Mouse (Mus musculus) adrenal gland, postnatal 36 days (tissue): Measurements from ENCODE around the gene Hscb. TPM values are rescaled to one million over a fixed set of nuclear protein-coding genes. Genes with fewer than 3 reads are reported as not detected.

Experiments used
- DNase-seq, 2 experiments: peaks; one replicate each; pipeline ENCODE4 v3.0.0; 2021; ENCODE audit warnings: mixed read lengths in 1 of 2
- total RNA-seq, 2 experiments: library from RNA; stranded (reverse); gene quantifications; 2 replicates each; pipeline ENCODE4 v1.2.3; 2021

Gene Hscb
- total RNA-seq, 2 experiments from 2014 or later, result 12.7 to 20.7 TPM

- no peak for DNase-seq
Observed at GRCm38 (mm10) chr5:110831036-110831720, 8.4 kb downstream of the Hscb start.

DNA sequence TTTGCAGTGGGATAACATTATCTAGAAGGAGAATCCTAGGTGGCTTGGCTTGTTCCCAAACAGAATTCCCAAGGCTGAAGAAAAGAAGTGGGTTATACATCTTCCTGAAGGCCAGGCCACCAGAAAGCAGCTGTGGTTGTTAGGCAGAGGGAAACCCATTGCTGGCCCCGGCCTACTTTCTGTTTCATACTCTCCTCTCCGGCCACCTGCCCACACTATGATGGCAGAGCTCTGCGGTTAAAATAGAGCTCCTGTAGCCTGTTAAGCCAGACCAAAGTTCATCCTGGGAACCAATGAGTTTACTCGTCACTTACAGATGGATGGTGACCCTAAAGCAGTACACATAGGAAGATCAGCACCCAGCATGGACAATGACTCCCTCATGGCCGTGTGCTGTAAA is 12.0 kb downstream of the Hscb start:
- DNase-seq, result no peak

DNA sequence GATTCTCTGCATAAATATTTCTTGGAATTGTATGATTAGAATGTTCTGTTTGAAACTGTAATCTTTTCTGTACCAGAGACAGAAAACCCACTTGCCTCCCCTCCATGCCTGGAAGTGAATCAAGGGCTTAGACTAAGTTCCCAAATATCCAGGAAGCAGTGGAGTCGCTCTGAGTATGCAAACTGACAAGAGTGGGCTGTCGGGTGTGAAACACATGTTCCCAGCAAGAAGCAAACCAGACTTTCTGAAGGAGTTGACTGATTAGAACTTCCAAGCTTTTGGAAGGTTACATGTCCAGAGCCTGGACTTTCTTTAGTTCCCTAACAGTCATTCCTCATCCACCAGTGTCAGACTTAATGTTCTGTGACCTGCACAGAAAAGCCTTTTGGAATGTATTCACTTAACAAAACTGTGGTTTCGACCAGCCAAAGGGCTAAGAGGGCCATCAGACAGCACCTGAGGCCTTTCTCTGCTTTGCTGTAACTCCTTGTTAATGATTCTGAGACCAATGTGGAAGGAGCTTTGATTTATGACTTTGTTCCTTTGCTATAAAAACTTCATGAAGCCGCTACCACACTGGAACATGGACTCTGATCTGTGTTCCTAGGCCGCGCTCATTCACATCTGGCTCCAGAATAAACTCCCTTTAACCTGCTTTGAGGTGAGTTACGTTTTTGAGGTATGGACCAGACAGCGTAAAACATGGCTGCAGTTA is 12.6 kb downstream of the Hscb start:
- no peak for DNase-seq

DNA sequence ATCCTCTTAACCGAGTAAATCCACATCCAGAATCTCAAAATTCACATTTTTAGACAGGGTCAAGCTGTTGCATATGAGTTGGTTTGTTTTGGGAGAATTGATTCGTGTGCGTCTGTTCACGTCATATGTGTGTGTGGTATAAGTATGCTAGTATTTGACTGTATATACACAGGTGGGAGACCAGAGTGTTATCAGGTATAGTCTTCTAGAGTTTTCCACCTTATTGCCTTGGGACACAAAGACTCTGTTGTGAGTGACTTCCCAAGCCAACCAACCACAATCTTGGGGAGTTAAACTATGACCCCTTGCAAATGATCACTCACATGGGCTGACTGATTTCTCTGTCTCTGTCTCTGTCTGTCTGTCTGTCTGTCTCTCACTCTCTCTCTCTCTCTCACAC is 15.2 kb downstream of the Hscb start:
- DNase-seq, result no peak

DNA sequence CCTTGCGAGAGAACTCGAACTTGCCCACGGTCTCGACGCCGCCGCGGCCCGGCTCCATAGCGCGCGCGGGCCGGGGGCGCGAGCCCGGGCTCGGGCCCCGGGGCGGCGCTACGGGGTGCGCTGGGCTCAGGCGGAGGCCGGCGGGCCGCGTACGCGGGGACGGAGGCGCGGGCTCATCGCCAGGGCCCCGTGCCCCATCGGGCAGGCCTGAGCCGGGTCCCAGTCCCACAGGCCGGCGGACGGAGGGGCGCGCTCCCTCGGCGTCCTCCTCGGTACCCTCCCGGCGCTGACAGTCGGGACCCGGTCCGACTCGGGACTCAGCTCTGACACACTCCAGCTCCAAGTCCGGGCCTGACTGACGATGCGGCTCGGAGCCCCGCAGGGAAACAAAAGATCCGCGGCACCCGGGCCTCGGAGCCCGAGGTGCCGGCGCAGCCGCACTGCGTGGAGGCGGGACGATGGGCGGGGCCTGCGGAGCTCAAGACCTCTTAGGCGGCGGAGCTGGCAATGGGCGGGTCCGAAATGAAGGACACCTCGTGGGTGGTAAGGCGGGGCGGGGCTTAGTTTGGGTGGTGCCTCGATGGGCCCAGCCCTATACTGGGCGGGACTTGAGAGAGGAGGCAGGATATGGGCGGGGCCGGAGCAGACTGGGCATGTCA is 29.8 kb downstream of the Hscb start, which contains the start of gene Ulk1:
Gene Ulk1 (minus strand): TSS at position 431 of the 659 bp plus-strand sequence.
- peak; percentile 100 for DNase-seq

DNA sequence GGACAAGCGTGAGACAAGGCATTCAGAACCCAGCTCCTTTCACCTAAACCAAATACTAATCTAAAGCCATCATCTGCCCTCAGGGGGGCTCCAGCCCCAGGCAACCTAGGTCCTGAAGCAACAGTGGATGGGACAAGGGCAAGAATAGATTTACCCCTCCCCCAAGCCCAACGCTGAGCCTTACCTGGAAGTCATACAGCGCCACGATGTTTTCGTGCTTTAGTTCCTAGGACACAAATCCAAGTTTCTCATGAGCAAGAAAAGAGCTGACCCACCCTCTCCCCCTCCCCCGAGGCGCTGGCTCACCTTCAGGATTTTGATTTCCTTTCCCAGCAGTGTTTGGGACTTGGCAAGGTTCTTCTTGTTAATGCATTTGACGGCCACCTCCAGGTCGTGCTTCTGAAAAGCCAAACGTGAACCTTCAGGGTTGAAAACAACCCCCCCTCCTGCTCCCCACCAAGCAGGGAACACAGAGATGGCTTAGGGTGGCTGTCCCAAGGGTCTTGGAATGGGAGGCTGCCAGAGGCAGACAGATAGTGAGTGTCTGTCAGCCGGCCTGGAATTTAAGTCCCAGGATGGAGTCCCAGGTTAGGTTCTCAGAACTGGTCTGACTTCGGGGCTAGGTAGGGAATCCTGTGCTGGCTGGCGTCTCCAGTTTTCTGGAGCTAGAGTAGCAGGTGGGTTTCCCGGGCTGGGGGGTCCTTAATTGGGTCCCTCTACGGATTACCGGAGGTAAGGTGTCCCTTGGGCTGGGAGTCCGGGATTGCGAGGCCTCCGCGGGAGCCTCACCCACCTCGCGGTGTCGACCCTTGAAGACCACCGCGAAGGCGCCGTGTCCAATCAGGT is 30.5 kb downstream of the Hscb start:
- DNase-seq, result peak in 1 of 2 experiments; percentile 39

DNA sequence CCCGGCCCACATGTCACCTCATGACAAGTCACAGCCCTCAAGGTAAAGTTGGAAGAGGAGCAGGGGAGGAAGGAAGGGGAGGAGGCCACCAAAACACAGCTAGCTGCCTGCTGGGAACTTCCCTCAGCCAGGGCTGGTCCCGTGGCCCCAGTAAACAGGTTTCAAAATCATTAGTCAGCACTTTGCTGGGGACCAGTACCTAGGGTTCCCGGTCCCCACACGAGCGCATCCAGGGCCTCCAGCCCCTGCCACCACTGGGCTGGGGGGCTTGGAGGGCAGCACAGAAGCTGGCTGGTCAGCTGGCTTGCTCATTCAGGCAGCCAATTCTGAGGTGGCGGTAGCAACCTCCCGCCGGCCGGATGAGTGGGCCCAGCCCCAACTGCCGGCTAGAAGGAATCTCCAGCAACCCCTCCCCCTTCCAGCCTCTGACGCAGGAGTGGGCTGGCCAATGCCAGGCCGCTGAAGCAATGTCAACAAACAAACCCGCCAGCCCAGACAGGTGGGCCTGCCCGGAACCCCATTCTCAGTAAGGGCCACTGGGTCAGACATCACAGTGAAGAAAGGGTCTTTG is 31.4 kb downstream of the Hscb start:
- peak; percentile 92 to 96 for DNase-seq

DNA sequence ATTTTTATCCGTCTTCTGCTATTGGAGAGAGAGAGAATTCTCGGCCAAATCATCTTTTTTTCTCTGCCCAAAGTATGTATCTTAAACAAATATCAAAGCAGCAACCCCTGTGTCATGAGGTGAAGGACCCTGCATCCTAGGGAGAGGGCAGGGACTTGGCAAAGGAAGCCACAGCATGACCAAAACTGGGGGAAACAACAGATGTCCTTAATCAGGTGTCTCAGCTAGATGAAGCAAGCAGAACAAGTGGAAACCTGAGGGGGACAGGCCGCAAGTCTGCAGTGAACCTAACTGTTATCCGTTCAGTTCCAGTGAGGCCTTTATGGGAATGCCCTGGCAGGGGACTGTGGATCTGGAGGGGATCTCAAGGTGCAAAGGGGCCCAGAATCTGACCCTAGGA is 32.1 kb downstream of the Hscb start:
- DNase-seq, result no peak

DNA sequence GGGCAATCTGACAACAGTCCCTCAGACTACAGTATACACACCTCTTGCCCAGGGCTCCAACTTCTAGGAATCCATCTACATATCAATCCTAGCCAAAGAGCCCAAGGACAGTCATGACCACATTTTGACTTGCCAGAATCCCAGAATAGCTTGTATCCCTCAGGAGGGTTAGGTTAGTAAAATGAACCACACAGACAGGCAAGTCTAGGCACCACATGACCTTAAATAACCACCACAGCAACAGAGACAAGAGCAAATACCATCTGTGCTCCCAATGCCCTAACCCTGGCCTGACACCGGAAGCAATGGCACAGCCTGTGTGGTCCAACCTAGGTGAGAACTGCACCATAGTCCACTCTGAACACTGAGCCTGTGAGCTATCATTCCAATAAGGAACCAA is 32.9 kb downstream of the Hscb start:
- no peak for DNase-seq

DNA sequence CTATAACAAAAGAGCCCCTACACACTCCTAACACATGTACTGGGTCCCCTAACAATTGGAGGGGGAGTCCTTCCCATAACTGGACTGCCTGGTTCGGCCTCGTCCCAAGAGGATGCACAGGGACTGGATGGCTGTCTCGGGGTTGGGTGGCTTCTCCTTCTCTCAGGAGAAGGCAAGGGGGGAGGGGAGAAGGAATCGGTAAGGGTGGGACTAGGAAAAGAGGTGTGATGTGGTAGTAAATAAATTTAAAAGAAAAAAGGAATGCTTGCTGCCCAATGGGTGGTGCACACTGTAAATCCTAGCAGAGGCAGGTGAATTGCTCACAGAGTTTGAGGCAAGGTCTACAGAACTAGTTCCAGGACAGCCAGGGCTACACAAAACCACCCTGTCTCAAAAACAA is 33.4 kb downstream of the Hscb start:
- no peak for DNase-seq

GRCm38 (mm10) chr5:110804012-110804743 is 35.4 kb downstream of the Hscb start:
- DNase-seq, result no peak

GRCm38 (mm10) chr5:110802809-110803208 is 36.8 kb downstream of the Hscb start:
- DNase-seq, result no peak

- DNase-seq, result no peak
Observed at GRCm38 (mm10) chr5:110802186-110802585, 37.4 kb downstream of the Hscb start.

GRCm38 (mm10) chr5:110801036-110801624 is 38.4 kb downstream of the Hscb start:
- DNase-seq, result no peak

GRCm38 (mm10) chr5:110797696-110798095 is 41.9 kb downstream of the Hscb start:
- DNase-seq, result peak; percentile 34 to 49

DNA sequence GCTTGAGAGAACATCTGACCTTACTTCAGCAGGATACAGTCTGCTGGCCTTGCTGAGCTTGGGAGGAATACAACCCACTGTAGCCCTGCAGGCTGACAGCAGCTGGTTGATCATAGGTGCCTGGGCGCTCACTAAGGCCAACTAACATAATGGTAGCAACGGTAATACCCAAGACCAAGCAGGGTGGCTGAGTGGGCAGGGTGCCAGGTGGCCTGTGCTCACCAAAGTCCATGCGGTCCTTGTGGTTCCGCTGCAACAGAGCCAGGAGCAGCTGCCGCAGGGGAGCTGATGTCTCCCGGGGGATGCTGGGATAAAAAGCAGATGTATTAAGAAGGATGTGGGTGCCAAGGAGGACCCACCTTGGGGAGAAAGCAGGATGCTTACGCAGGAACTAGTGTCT is 45.2 kb downstream of the Hscb start:
- DNase-seq, result no peak

DNA sequence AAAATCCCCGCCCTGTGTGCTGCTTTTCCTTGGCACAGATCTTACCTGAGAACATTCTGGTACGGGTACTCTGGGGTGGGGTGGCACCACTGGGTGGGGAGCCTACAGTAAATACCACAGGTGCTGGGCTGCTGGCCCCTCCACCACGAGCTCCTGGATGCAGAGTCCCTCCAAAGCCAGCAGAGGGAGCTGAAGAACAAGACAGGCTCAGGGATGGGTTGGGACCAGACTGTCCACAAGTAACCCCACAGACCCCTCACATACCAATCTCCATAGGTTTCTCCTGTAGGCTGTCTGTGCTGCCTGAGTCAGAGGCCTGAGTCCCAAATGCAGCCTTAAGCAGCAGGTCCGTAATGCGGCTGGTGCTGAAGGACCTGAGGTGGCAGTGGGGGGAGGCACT is 50.9 kb downstream of the Hscb start:
- DNase-seq, result peak in 1 of 2 experiments; percentile 40

DNA sequence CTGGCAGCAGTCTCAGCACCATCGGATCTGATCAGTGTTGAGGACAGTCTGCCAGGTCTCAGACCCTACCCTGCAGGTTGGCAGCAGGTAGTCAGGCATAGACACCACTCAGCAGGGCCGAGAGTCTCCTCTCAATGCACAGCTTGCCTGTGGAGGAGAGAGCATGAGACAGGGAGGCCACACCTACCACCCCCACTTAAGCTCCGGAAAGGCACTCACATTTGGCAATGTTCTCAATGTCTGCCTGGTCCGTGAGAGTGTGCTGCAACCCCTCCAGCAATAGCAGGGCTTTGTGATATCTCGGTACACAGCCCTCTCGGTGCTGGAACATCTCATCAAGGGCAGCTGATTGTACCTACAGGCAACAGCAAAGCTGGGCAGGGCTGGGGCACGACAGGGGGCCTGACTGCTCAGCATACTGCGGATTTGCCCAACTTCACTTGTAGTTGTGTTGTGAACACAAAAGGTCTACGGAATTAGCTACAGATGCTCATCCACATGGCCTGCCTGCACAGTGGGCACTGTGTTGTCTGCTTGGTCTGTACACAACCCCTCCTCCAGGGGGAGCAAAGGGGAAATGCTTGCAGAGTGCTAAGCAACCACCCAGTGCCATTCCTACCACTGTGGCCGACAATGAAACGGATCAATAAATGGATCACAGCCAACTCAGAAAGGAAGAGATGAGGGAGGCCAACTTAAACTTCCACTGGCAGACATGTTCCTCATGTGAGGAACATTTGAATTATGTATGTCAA is 53.3 kb downstream of the Hscb start:
- no peak for DNase-seq

DNA sequence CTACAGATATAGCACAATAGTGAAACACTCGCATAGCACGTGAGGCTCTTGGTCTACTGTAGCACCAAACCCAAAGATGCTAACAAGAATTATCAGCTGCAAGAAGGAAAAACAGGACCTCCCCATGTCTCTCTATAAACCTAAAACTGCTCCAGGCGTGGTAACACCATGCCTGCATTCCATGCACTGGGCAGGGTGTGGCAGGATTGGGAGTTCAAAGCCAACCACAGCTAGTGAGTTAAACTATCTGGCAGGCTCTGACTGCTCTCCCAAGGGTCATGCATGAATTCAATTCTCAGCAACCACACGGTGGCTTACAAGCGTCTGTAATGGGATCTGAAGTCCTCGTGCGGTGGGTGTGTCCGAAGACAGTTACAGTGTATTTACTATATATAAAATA is 56.4 kb downstream of the Hscb start:
- DNase-seq, result no peak
